Mouse (Mus musculus): ENCODE measurements at regions not wholly inside any gene's neighbourhood (a gene's known extent, or its start where the extent isn't known, plus 50 kb on each side); places are given as distances from the start of the nearest gene placed in this dataset.
"Not testable (repeated sequence)": the region's sequence is repeated elsewhere in the genome, so short reads cannot be mapped to it uniquely, and the experiment has no call there.

DNA sequence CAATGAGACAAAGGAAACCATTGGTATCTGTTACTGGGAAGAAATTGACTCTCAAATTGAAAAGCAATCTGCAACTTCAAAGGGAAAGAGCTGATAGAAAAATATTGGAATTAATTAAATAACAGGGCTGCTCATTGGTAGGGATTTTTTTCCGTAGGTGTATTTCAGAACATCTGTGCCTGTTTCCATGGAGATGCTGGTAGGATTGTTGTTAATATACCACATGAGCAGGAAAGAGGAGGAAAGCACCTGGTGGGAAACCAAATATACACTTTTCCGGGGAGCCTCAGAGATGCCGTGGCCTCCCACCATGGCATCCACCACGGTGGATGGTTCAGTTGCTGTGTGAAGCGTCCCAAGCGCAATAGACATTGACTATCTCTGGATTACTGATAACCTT is 428.0 kb upstream of the Sphkap start:
- no peak for DNase-seq (ENCODE audit: low spot score)

DNA sequence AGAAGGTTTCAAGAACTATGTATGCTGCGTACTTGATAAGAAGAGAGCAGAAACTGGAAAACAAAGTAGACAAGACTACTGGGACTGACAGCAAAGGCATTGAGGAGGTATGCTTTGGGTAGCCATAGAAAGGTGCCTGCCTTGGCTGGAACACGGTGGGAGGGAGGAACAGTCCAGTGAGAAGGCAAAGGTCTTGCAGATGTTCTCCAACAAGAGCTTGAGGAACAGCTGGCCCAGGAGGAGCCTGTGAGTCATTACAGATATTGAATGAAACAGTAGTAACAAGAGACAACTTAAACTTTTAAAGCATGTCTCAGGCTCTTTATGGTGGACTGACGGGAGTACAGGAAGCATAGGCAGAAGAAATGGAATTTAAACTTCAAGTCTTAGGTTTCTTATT is 424.9 kb upstream of the Sphkap start:
- DNase-seq (ENCODE audit: low spot score) = no peak

DNA sequence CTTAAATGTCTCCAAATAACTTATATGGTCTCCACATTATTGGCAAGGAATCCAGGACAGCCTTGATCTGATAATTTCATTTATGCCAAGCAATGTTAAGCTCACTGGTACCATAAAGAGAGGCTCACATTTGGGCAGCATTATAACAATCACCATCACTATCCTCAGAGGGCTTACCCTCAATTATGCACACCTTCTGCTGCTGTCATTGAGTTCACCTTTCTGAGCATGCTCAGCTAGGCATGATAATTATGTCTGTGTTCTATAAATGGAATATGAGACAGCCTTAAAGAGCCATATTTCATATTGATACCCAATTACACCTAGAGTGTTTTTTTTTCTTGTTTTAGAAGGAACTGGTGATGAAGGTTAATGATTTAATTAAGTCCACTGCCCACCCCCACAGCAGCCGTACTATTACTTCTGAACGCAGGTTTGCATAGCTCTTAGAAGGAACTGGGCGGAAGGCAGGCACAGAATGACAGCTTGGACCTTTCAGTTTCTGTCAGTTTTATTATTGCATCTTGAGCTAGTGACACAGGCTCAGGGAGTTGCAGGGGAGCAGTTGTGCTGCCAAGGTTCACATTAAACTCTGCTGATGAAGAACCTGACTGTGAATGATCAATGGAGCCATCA is 424.0 kb upstream of the Sphkap start:
- DNase-seq (ENCODE audit: low spot score) = no peak

DNA sequence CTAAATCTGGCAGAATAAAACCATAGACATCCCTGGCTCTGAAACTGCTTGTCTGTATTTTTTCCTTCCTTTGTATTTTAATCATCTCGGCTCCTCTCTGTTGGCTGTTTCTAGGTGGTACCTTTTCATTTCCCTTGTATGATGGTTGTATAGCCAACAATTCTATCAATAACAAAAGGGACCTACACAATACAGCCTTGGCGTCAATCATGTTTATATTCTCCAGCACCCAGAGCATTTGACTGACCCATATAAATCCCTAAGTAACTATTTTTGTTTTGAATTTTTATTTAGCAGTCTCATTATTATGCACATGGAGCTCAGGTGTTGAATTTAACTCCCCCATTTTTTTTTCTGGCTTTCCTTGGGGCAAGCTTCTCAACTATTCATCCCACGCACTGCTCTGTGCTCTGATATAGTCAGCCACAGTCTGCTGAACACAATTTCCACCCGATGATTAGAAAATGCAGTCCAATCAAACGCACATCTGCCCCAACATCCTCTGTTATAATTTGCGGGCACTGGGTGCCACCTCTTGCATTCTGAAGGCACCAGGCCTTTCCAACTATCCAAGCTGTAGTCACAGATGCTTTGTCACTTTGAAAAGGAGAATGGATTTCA is 422.1 kb upstream of the Sphkap start:
- no peak for DNase-seq (ENCODE audit: low spot score)

DNA sequence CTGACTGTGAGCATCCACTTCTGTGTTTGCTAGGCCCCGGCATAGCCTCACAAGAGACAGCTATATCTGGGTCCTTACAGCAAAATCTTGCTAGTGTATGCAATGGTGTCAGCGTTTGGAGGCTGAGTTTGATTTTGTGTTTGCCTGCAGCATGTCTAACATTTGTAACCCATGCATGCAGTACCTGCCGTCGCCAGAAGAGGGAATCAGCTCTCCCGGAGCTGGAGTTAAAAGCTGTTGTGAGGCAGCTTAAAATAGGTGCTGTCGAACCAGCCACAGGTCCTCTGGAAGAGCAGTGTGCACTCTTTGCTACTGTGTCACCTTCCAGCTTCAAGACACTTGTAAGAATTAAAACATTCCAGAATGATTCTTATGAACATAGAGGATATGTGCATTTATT is 403.2 kb upstream of the Sphkap start:
- DNase-seq (ENCODE audit: low spot score) = not testable (repeated sequence)

DNA sequence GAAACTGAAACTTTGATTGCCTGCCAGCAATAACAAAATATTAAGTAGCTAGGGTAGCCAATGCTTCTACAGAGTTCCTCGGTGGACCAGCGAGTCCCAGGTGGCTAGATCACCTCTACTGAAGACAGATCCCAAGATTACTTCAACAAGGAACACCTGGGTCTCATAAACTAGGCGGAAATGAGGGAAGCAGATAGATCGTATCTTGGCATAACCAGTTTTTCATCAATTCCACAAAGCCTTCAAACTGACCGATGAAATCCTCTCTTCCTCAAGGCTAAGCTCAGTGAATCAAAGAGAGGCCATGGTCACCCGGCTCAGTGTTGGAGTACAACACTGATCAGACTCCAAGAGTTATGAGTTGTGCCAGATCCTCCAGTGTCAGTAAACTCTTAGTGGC is 400.4 kb upstream of the Sphkap start:
- DNase-seq (ENCODE audit: low spot score) = no peak

DNA sequence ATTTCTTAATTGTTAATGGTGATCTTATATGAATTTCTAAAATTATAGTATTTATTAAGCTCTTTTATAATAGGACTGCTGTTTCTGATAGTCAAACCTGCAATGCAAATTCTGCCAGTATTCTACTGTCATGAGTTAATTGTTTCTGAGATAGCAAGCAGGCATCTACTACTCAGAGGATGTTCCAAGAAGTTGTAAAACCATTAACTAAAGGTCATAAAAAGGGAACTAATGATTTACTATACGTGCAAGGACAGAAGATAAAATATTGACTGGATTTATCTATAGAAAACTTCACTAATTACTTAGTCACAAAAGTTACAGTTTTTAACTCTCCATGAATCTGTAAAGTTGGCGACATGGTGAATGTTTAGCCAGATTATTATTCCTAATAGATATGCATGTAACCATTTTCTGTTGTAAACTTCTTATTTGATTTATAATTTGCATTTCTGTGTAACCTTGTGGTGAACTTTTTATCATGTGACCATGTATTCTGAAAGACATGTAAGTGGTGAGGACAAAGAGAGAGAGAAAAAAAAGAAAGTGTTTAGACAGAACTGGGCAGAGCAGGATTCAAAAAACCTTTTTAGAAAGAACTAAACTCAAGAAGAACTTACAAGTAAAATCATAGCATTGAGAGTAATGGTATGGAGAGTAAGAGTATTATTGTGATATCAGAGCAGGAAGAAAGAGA is 395.5 kb upstream of the Sphkap start:
- DNase-seq (ENCODE audit: low spot score) = no peak

DNA sequence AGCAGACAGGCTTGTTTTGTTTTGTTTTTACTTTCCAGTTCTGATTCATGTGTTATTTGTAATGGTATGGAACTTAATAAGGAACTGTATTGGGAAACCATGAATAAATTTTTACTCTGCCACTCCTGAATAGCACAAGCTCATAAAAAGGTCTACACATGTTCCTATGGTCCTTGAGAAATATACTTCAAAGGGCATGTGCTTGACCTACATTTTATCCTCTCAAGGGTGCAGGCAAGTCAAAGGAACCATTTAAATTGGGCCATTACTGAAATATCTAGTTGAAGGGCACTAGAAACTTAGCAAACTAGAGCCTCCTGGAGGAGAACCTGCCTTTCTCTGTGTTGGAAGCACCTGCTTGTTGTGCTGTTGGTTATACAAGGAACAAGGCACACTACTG is 393.8 kb upstream of the Sphkap start:
- DNase-seq (ENCODE audit: low spot score) = no peak

DNA sequence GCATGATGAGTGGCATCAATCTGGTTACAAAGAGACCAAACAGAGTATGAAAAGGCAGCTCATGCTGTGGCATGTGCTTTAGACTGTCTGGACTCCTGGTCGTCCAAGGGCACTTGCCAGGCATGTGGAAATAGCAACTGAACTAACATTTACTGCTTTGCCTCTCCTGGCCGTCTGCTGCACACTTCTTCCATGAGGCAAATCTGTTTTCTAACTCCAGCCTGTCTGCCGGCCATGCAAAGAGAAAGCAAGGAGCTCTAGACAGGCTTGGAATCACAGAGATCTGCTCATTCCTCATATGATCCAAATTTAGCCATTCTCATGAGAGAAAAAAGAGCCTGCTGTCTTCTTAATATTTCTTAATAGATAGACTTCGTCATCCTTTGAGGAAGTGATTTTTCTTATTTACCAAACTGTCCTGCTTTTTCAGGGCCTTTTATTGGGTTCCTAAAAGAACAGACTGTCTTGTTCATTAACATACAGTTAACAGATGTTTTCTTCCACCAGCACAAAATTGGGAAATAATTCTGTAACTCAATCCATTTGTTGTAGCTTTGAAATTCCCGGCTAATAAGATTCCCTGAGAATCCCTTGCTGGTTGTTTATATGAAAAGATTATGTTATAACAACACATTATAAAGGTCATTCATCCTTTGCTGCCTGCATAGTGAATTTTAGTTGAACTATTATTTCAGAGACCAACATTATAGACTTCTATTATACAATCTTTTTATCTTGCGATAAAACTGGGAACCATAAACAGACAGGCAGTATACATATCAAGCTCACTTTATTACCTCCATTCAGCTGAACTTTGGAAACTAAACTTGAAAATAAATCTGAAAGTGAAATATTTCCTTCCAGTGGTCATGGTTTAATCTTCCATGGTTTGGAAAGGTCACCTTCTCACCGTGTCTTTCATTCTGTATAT is 389.2 kb upstream of the Sphkap start:
- no peak for DNase-seq (ENCODE audit: low spot score)

DNA sequence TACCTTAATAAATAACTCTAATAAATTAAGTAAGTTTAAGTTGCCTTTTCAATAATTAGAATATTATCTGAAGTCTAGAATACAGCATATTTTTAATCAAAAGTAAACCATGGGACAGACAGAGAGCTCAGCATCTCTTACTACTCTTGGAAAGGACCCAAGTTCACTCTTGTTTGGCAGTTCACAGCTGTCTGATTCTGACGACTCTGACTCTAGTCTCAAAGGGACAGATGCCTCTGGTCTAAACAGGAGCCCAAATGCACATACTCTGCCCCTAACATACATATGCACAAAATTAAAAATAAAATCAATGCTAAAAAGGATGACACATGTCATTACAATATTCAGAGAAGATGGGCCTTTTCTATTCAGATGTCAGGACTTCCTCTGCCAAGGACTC is 369.2 kb upstream of the Sphkap start:
- no peak for DNase-seq (ENCODE audit: low spot score)

DNA sequence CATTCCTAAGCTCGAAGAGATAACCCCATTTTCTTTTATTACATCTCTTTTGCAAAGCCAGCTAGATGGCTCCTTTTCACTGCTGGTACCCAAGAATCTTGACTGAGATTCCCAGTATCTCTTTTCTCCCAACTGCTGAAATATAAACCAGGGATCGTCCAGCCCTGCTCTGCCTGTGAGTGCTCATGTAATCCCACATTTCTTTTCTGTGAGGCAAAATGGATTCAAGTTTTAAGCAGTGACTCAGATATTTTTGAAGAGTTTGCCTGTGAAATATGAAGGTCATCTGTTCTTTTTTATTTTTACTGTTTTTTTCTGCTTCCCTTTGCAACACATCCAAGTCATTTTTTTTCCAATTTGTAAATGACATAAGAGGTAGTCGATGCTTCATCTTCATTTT is 363.2 kb upstream of the Sphkap start:
- DNase-seq (ENCODE audit: low spot score) = no peak

DNA sequence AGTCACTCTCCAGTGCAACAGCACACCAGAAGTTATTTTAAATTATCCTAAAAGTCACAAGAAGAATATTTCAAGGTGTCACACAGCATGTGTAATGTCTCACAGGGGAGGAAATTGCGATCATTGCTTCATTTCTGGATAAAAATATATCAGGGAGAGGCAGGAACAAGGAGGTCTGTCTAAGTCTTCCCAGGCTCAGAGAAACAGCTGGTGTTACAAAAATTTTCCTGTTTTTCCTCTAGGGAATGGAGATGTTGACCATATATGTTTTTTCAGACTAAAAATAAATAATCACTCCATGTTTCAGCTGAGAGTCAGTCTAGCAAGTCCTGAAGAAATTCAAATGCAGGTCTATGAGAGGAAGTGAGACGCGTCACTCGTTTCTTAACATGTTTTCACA is 353.5 kb upstream of the Sphkap start:
- no peak for DNase-seq (ENCODE audit: low spot score)

DNA sequence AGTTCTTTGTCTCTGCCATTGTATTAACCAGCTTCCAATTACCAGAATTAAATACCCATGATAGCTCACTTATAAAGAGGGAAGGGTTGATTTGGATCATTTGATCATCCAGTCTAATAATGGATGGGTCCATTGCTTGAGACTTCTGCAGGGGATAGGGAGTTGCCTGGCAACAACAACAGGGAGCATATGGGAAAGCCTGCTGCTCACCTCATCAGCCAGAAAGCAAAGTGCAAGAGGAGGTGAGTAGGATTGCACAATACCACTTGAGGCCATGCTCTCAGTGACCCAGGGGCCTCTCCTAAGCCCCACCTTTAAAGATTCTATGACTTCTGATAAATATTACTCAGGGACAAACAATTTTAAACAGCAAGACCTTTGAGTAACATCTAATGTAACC is 348.9 kb upstream of the Sphkap start:
- DNase-seq (ENCODE audit: low spot score) = no peak

DNA sequence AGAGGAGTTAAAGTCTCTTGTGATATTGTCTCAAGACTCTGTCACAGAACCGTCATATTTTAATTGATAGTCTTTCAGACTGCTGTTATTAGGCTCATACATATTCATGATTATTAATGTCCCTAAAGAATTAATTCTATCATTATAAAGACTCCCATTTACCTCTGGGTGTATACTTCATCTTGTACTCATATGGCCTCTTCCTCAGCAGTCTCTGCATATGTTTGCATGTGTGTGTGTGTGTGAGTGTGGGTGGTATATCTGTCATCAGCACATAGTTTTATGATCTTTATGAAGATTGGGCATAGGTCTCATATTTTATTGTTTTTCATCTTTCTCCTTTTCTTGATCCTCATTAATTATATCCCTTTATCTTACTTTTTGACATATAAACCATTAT is 347.3 kb upstream of the Sphkap start:
- DNase-seq (ENCODE audit: low spot score) = no peak

DNA sequence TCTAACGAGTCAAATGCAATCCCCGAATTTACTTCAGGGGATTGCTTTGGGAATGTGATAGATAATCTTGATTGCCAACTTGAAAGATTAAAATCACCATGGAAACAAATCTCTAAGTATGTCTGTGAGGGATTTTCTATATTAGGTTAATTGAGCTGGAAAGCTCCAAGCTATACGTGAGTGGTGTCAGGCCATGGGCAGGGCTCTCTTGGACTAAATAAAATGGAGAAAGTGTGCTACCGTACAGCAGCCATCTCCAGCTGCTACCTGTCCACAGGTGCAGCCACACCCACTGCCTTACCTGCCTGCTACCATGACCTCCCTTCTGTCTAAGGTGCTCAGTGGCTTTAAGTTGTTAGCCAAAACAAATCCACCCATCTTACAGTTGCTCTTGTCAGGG is 345.0 kb upstream of the Sphkap start:
- no peak for DNase-seq (ENCODE audit: low spot score)

DNA sequence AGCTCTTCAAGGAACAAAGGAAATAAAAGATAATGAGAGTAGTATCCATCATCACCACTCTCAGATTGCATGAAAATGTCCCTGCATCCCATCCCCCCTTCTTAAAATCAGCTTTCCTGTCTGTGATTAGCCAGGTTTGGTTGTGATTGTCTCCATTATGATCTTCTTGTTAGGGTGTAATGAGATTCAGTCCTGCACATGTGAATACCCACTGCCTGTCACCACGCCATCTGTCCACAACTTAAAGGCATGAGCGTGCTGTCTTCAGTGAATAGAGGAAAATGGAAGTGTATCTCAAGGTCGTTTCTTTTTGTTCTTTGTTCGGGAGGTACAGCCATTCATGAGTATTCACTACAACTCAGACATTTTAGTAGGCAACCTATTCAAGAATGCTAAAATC is 341.0 kb upstream of the Sphkap start:
- DNase-seq (ENCODE audit: low spot score) = no peak

DNA sequence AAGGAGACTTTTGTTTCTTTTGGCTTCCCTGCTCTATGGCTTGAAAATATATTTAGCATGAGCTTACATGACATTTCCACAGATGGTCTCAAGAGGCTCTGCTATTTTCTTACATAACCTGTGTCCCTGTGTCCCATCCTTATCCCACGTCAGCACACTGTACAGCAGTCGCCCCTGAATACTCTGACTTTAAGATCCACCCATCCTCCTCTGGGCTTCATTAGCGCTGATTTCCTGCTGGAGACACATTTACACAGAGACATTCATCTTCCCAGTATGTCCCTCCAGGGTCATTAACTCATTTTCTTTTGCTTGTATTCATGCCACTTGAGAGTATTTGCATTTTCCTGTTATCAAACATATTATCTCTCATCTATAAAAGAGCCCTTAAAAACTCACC is 340.1 kb upstream of the Sphkap start:
- no peak for DNase-seq (ENCODE audit: low spot score)

DNA sequence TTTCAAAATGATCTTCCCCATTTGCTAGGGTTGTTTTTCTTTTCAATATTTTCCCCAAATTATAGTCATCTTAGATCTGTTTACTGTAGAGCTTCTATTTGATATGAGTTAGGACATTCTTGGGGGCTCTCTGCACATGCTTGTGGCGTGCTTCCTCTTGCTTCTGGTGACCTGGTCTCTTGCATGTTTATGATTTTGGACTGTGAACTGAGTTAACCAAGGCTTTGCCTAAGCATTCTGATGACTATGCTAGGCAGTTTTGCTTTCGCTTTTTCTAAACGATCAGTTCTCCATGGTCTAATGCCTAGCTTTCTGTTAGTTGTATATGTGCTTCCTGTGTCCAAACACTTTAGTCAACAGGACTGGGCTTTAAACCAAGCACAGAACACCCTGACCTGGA is 339.4 kb upstream of the Sphkap start:
- no peak for DNase-seq (ENCODE audit: low spot score)

DNA sequence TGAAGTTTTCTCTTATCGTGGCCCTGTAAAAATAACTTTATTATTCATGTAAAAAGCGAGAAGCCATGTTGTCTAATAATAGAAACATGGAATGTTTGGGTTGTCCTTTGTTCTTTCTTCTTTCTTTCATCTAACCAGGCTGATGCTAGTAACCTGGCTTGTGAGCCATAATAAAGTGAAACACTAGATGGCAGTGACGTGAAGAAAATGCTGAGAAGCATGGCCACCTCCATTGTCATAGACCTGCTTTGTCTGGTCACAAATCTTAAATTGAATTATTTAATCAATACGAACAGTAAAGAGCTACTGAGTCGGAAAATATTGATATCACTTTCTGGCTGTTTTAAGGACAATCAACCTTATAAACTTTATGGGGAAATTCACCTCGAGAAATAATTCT is 338.0 kb upstream of the Sphkap start:
- peak; percentile 63 for DNase-seq (ENCODE audit: low spot score)

DNA sequence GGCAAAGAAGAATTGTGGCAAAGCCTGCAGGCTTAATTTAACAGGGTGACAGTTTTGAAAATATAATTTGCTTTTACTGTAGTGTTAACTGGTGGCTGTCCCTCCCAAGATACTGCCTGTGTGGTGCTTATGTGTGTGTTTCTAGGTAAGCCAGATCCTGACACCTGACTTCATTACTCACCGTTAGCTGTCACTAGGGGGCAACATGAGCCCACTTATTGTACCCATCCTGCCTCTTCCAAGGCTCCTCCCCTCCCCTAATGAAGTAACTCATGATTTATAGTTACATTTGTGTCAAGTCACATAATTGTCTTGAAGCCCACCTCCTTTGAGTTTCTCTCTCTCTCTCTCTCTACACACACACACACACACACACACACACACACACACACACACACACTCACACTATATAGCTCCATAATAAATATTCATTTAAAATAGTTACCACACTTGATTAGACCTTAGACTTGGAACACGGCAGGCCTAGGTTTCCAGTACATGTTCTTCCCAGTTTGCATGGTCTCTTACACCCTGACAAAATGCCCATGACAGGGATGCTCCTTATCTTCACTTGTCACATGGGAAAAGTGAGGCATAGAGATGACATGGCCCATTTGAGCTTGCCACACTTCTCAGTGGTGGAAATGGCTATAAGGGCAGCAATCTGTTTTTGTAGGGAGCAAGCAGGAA is 328.6 kb upstream of the Sphkap start:
- no peak for DNase-seq (ENCODE audit: low spot score)

DNA sequence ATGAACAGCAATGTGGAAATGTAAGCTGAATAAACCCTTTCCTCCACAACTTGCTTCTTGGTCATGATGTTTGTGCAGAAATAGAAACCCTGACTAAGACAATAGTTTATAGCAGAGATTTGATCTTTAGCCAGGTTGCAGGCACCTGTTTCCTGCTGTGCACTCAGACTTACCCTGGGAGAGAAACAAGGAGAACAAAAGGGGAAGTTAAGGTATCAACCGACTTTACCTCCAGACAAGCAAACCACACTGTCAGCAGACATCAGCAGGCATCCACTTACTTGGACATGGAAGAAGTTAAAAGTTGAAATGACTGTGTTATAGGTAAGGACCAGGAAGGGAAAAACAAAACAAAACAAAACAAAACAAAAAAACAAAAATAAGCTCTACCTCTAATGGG is 323.7 kb upstream of the Sphkap start:
- no peak for DNase-seq (ENCODE audit: low spot score)

DNA sequence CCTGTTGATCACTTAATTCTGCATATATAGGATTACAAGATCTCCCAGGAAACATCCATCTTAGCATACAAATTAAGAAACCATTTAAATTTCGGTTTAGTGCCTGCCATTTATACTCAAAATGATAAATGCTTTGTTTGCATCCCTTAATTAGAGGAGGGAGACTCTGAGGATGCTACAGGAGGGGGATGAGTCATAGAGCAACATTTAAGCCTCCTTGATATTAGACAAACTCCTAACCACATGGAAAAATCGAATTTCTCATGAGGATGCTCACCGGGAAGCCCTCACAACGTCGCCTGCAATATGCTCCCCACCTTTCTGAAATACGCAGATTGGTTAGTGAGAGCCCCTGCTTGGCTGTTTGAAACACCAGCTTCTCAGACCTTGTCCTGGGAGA is 320.8 kb upstream of the Sphkap start:
- no peak for DNase-seq (ENCODE audit: low spot score)
